Mouse (Mus musculus): Measurements from ENCODE around the gene Cfap97. TPM values are rescaled to one million over a fixed set of nuclear protein-coding genes. Genes with fewer than 3 reads are reported as not detected.

The Cfap97 gene
- total and polyA plus RNA-seq, 2 experiments = 3.4 to 10.1 TPM

GRCm38 (mm10) chr8:46140376-46141120 is 11.0 kb upstream of the Cfap97 start:
- Histone ChIP-seq H3K9ac (ENCODE audit: low read depth, low read length) (no peak overlapping the region), H3K4me1 (ENCODE audit: control insufficient read depth, insufficient read depth, low read length) (peaks cover 7% of the 10 kb centered on the region), H3K27me3 (ENCODE audit: control insufficient read depth, insufficient read depth, low read length) (no peaks in the 10 kb centered on the region), H3K36me3 (ENCODE audit: control insufficient read depth, insufficient read depth, low read length) (no peaks in the 10 kb centered on the region), H3K4me3 (ENCODE audit: insufficient read depth, low read depth, low read length) (no peak overlapping the region), H3K27ac (replicated peaks; ENCODE audit: insufficient read depth, low read depth, low read length) (no peak overlapping the region), H3K79me2 (ENCODE audit: control insufficient read depth, insufficient read depth, low read length) (peaks cover 15% of the 10 kb centered on the region; the same call in 1 of the 2 replicates)
- 78% methylated on average over 9 of the region's 9 CpGs for WGBS
- DNase-seq (ENCODE audit: extremely low read depth, low read depth, low spot score) = no peak
- no peak for TF ChIP-seq CTCF (IDR thresholded peaks at IDR 0.05; ENCODE audit: low read depth, low read length)
- TF ChIP-seq POLR2A (IDR thresholded peaks at IDR 0.05; ENCODE audit: extremely low read depth, insufficient read depth, low read length) = no peak

- peaks cover 18% of the 10 kb centered on the region; the same call in 1 of the 2 replicates for H3K79me2 ChIP-seq (ENCODE audit: control insufficient read depth, insufficient read depth, low read length)
- H3K4me1 ChIP-seq (ENCODE audit: control insufficient read depth, insufficient read depth, low read length) = peaks cover 7% of the 10 kb centered on the region
- no peak overlapping the region for H3K9ac ChIP-seq (ENCODE audit: low read depth, low read length)
- 88% methylated on average over 3 of the region's 3 CpGs for WGBS
- H3K27me3 ChIP-seq (ENCODE audit: control insufficient read depth, insufficient read depth, low read length) = no peaks in the 10 kb centered on the region
- no peak overlapping the region for H3K4me3 ChIP-seq (ENCODE audit: insufficient read depth, low read depth, low read length)
- H3K36me3 ChIP-seq (ENCODE audit: control insufficient read depth, insufficient read depth, low read length) = no peaks in the 10 kb centered on the region
- H3K27ac ChIP-seq (replicated peaks; ENCODE audit: insufficient read depth, low read depth, low read length) = no peak overlapping the region
- TF ChIP-seq CTCF (IDR thresholded peaks at IDR 0.05; ENCODE audit: low read depth, low read length) (no peak), POLR2A (IDR thresholded peaks at IDR 0.05; ENCODE audit: extremely low read depth, insufficient read depth, low read length) (no peak)
- DNase-seq (ENCODE audit: extremely low read depth, low read depth, low spot score) = no peak
These were observed 9.9 kb upstream of the Cfap97 start for GRCm38 (mm10) chr8:46141688-46142087.

DNA sequence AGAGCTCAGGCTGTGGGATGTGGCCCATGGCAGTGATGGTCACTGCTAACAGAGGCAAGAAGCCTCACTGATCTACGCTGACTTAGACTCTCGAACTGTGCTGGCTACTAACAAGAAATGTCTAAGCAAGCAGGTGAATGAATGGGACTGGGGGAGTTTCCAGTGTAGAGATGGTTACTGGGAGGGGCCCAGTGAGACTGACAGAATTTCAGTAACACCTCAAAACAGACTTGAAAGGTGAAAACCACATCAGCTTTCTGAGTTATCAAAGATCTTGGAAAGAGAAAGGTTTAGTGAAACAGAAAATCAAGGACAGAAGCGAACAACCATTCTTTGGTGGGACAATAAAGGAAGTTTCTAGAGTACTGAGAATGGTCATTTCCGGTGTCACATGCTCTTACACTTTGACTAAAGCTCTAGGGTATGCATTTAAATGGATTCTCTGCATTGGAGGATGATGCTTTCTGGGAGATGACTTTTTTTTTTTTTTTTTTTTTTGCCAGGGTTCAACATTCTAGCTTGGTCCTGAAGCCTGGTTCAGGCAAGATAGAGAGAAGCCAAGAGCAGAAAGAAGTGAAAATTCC is 9.0 kb upstream of the Cfap97 start:
- H3K4me3 ChIP-seq (ENCODE audit: insufficient read depth, low read depth, low read length) = no peak overlapping the region
- H3K36me3 ChIP-seq (ENCODE audit: control insufficient read depth, insufficient read depth, low read length) = no peaks in the 10 kb centered on the region
- no peak overlapping the region for H3K9ac ChIP-seq (ENCODE audit: low read depth, low read length)
- no peaks in the 10 kb centered on the region for H3K27me3 ChIP-seq (ENCODE audit: control insufficient read depth, insufficient read depth, low read length)
- WGBS = 94% methylated on average over 4 of the region's 4 CpGs
- peaks cover 18% of the 10 kb centered on the region; the same call in 1 of the 2 replicates for H3K79me2 ChIP-seq (ENCODE audit: control insufficient read depth, insufficient read depth, low read length)
- DNase-seq (ENCODE audit: extremely low read depth, low read depth, low spot score) = no peak
- no peak overlapping the region for H3K27ac ChIP-seq (replicated peaks; ENCODE audit: insufficient read depth, low read depth, low read length)
- no peak for TF ChIP-seq CTCF (IDR thresholded peaks at IDR 0.05; ENCODE audit: low read depth, low read length)
- no peak for TF ChIP-seq POLR2A (IDR thresholded peaks at IDR 0.05; ENCODE audit: extremely low read depth, insufficient read depth, low read length)
- H3K4me1 ChIP-seq (ENCODE audit: control insufficient read depth, insufficient read depth, low read length) = peaks cover 7% of the 10 kb centered on the region

GRCm38 (mm10) chr8:46143470-46143869 is 8.1 kb upstream of the Cfap97 start:
- DNase-seq (ENCODE audit: extremely low read depth, low read depth, low spot score) = no peak
- Histone ChIP-seq H3K27me3 (ENCODE audit: control insufficient read depth, insufficient read depth, low read length) (no peaks in the 10 kb centered on the region), H3K4me3 (ENCODE audit: insufficient read depth, low read depth, low read length) (no peak overlapping the region), H3K4me1 (ENCODE audit: control insufficient read depth, insufficient read depth, low read length) (peaks cover 7% of the 10 kb centered on the region), H3K9ac (ENCODE audit: low read depth, low read length) (no peak overlapping the region), H3K79me2 (ENCODE audit: control insufficient read depth, insufficient read depth, low read length) (peaks cover 22% of the 10 kb centered on the region), H3K27ac (replicated peaks; ENCODE audit: insufficient read depth, low read depth, low read length) (no peak overlapping the region), H3K36me3 (ENCODE audit: control insufficient read depth, insufficient read depth, low read length) (no peaks in the 10 kb centered on the region)
- 75% methylated on average over 5 of the region's 5 CpGs for WGBS
- TF ChIP-seq POLR2A (IDR thresholded peaks at IDR 0.05; ENCODE audit: extremely low read depth, insufficient read depth, low read length) (no peak), CTCF (IDR thresholded peaks at IDR 0.05; ENCODE audit: low read depth, low read length) (no peak)

DNA sequence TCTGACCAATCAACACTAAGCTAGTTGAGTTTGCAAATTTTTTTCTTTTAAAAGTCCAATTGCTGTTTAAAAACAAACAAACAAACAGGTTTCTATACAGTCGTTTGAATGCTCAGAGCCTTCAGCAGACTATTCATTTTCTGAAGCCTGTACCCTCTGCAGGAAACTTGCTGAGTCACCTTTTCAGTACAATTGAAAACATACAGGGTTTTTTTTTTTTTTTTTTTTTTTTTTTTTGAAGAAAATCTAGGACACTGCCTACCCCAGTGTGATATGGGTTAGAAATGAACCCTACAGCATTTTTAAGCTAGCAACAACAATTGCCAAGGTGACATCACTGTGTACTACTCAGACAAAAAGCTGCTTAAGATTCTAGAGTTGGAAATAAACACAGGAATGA is 7.6 kb upstream of the Cfap97 start:
- Histone ChIP-seq H3K36me3 (ENCODE audit: control insufficient read depth, insufficient read depth, low read length) (no peaks in the 10 kb centered on the region), H3K27me3 (ENCODE audit: control insufficient read depth, insufficient read depth, low read length) (no peaks in the 10 kb centered on the region), H3K79me2 (ENCODE audit: control insufficient read depth, insufficient read depth, low read length) (peaks cover 25% of the 10 kb centered on the region), H3K27ac (replicated peaks; ENCODE audit: insufficient read depth, low read depth, low read length) (no peak overlapping the region), H3K4me3 (ENCODE audit: insufficient read depth, low read depth, low read length) (no peak overlapping the region), H3K9ac (ENCODE audit: low read depth, low read length) (no peak overlapping the region), H3K4me1 (ENCODE audit: control insufficient read depth, insufficient read depth, low read length) (peaks cover 7% of the 10 kb centered on the region)
- DNase-seq (ENCODE audit: extremely low read depth, low read depth, low spot score) = no peak
- 41% methylated on average over 1 of the region's 1 CpGs for WGBS
- TF ChIP-seq CTCF (IDR thresholded peaks at IDR 0.05; ENCODE audit: low read depth, low read length) (no peak), POLR2A (IDR thresholded peaks at IDR 0.05; ENCODE audit: extremely low read depth, insufficient read depth, low read length) (no peak)

- Histone ChIP-seq H3K9ac (ENCODE audit: low read depth, low read length) (no peak overlapping the region), H3K79me2 (ENCODE audit: control insufficient read depth, insufficient read depth, low read length) (peaks cover 25% of the 10 kb centered on the region), H3K27ac (replicated peaks; ENCODE audit: insufficient read depth, low read depth, low read length) (no peak overlapping the region), H3K27me3 (ENCODE audit: control insufficient read depth, insufficient read depth, low read length) (no peaks in the 10 kb centered on the region), H3K36me3 (ENCODE audit: control insufficient read depth, insufficient read depth, low read length) (no peaks in the 10 kb centered on the region), H3K4me3 (ENCODE audit: insufficient read depth, low read depth, low read length) (no peak overlapping the region), H3K4me1 (ENCODE audit: control insufficient read depth, insufficient read depth, low read length) (peaks cover 11% of the 10 kb centered on the region)
- WGBS = 62% methylated on average over 3 of the region's 3 CpGs
- TF ChIP-seq POLR2A (IDR thresholded peaks at IDR 0.05; ENCODE audit: extremely low read depth, insufficient read depth, low read length) = no peak
- TF ChIP-seq CTCF (IDR thresholded peaks at IDR 0.05; ENCODE audit: low read depth, low read length) = no peak
- DNase-seq (ENCODE audit: extremely low read depth, low read depth, low spot score) = no peak
These were observed 5.4 kb upstream of the Cfap97 start for GRCm38 (mm10) chr8:46146173-46146572.

All from liver, adult 2 months (tissue).